Comparison of ENCODE assay signal across 8 mouse cellular contexts in genomic region chr2:156007888-156008532, GRCm38 (mm10). TPM values are rescaled to one million over a fixed set of nuclear protein-coding genes. Genes with fewer than 3 reads are reported as not detected.
DNase-seq lines count a peak whose midpoint lies in the region; ATAC-seq and TF ChIP-seq lines count a peak whose summit lies in the region.

Gene 6430550D23Rik (minus strand): TSS chr2:156007977.
Gene Ergic3 (plus strand): TSS chr2:156008045.

- no peaks in the 10 kb centered on the region for H3K27me3 ChIP-seq in hindbrain, embryonic 10.5 days (ENCODE audit: insufficient read depth, poor library complexity, severe bottlenecking)
- H3K27me3 ChIP-seq in lung, postnatal 0 days (replicated peaks; ENCODE audit: insufficient read depth, low read length): no peaks in the 10 kb centered on the region

- H3K4me2 ChIP-seq in lung, postnatal 0 days (replicated peaks; ENCODE audit: low read depth, low read length): peak within 1 kb of the TSS; percentile 78

- under 1% methylated on average over 45 of the region's 45 CpGs for WGBS in hindbrain, embryonic 10.5 days
- WGBS in lung, postnatal 0 days: 1% methylated on average over 38 of the region's 45 CpGs

- peak within 1 kb of the TSS; percentile 74 for H3K9ac ChIP-seq in lung, postnatal 0 days (replicated peaks; ENCODE audit: low read depth)

- H3K36me3 ChIP-seq in hindbrain, embryonic 10.5 days: peaks cover 49% of the 10 kb centered on the region
- H3K36me3 ChIP-seq in lung, postnatal 0 days (ENCODE audit: insufficient read depth, low read length): peaks cover 24% of the 10 kb centered on the region; the same call in 1 of the 2 replicates

- peak within 1 kb of the TSS; percentile 91 for H3K27ac ChIP-seq in hindbrain, embryonic 10.5 days
- H3K27ac ChIP-seq in lung, postnatal 0 days (ENCODE audit: low read length): peak within 1 kb of the TSS; percentile 75

- peak; percentile 99 for ATAC-seq in frontal cortex, adult (ENCODE audit: low TSS enrichment)
- peak; percentile 100 for ATAC-seq in lung, postnatal 0 days

- peak; percentile 96 for DNase-seq in MN1 (ENCODE audit: low spot score)
- peak; percentile 99 for DNase-seq in cerebellum, adult 9-10 months
- DNase-seq in hindbrain, embryonic 10.5 days (ENCODE audit: low spot score): peak; percentile 98
- DNase-seq in layer of hippocampus, adult 9-11 months: peak; percentile 98
- peak; percentile 98 for DNase-seq in lung, postnatal 0 days (ENCODE audit: low spot score)
- DNase-seq in ovary, postnatal 14 days (ENCODE audit: low spot score): peak; percentile 97
- peak; percentile 99 for DNase-seq in thymus, postnatal 14 days

- peaks cover 17% of the 10 kb centered on the region for H3K4me1 ChIP-seq in hindbrain, embryonic 10.5 days (replicated peaks)
- peaks cover 6% of the 10 kb centered on the region; the same call in 1 of the 2 replicates for H3K4me1 ChIP-seq in lung, postnatal 0 days (ENCODE audit: insufficient read depth, low read depth, low read length)

- peak within 1 kb of the TSS; percentile 86 for H3K4me3 ChIP-seq in hindbrain, embryonic 10.5 days
- H3K4me3 ChIP-seq in lung, postnatal 0 days (ENCODE audit: low read depth, low read length): peak within 1 kb of the TSS; percentile 85

- 0 out of 2 replicates have a peak, but pooled peaks have one; percentile 8 for TF ChIP-seq CTCF in lung, postnatal 0 days (IDR thresholded peaks at IDR 0.05)

- TF ChIP-seq EP300 in lung, postnatal 0 days (IDR thresholded peaks at IDR 0.05): no peak

- H3K9me3 ChIP-seq in hindbrain, embryonic 10.5 days: no peaks in the 10 kb centered on the region; the same call in 1 of the 2 replicates
- no peaks in the 10 kb centered on the region for H3K9me3 ChIP-seq in lung, postnatal 0 days (ENCODE audit: low read length)

RNA-seq across cellular contexts. Expression of gene 6430550D23Rik, which starts in this region (rescaled TPM):
- polyA plus RNA-seq in hindbrain, embryonic 10.5 days (2016; fragmentation: Nextera tagmentation; extraction: Ambion mirVana): 1.2 and 1.5 TPM in 2 replicates
- 1.0 and 1.1 TPM in 2 replicates for polyA plus RNA-seq in lung, postnatal 0 days (2015; fragmentation: Nextera tagmentation; extraction: Ambion mirVana)

RNA-seq across cellular contexts. Expression of gene Ergic3, which starts in this region (rescaled TPM):
- 223 and 257 TPM in 2 replicates for polyA plus RNA-seq in hindbrain, embryonic 10.5 days (2016; fragmentation: Nextera tagmentation; extraction: Ambion mirVana)
- polyA plus RNA-seq in lung, postnatal 0 days (2015; fragmentation: Nextera tagmentation; extraction: Ambion mirVana): 168 and 181 TPM in 2 replicates

Comparison
In these comparisons a context has a peak if more than half of its experiments do, and no peak if none do; other contexts are left out.
1. Peak in every context shown above with its lines: DNase-seq, ATAC-seq, H3K4me3 ChIP-seq and H3K27ac ChIP-seq.